Mouse (Mus musculus) spleen, postnatal 14 days (tissue): Measurements from ENCODE around the gene Lgsn.

Source experiments
- DNase-seq, 2 experiments: peaks; one replicate each; pipeline ENCODE4 v3.0.0; 2021 to 2022; ENCODE audit warnings: low spot score in 2 of 2

Gene Lgsn

GRCm38 (mm10) chr1:31214831-31215230, 38.6 kb downstream of the Lgsn start:
- DNase-seq = no peak

GRCm38 (mm10) chr1:31220599-31221250, 44.5 kb downstream of the Lgsn start:
- no peak for DNase-seq

- no peak for DNase-seq
Observed at GRCm38 (mm10) chr1:31222564-31222963, 46.4 kb downstream of the Lgsn start, which contains the start of the genes 4931428L18Rik and Pih1d3. TSS of gene 4931428L18Rik (minus strand) at chr1:31222684. TSS of gene Pih1d3 (plus strand) at chr1:31222838.

GRCm38 (mm10) chr1:31233319-31234036, 57.3 kb downstream of the Lgsn start:
- no peak for DNase-seq
